29 mouse cellular contexts compared by ENCODE assay signal in the genomic region with DNA sequence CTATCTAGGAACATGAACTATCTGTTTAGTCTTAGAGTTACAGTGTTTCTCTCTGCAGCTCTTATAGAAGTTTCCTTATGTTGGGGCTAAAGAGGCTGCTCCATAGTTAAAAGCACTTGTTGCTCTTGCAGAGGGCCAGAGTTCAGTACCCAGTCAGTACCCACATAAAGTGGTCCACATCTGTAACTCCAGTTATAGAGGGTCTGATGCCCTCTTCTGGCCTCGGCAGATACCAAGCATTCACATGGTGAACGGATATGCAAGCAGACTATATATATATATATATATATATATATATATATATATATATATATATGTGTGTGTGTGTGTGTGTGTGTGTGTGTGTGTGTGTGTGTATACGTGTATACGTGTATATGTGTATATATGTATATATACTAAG. TPM values are rescaled to one million over a fixed set of nuclear protein-coding genes. Genes with fewer than 3 reads are reported as not detected.
DNase-seq lines count a peak whose midpoint lies in the region; ATAC-seq and TF ChIP-seq lines count a peak whose summit lies in the region.
"Had no signal": no experiment of that assay in that cellular context is flagged by ENCODE, and none has a peak within 500 bp of the region (broad histone marks: within the 10 kb centered on the region; RNA-seq: fewer than 3 reads in every experiment).

No protein-coding gene starts in this region.

- H3K4me2 ChIP-seq in kidney, postnatal 0 days (ENCODE audit: low read length): no peak overlapping the region
- no peak overlapping the region for H3K4me2 ChIP-seq in kidney, embryonic 15.5 days
- no peak overlapping the region for H3K4me2 ChIP-seq in hindbrain, embryonic 12.5 days (replicated peaks)
- H3K4me2 ChIP-seq in kidney, embryonic 14.5 days (replicated peaks; ENCODE audit: low read depth, low read length): no peak overlapping the region
- H3K4me2 ChIP-seq: hindbrain, embryonic 14.5 days; limb, embryonic 13.5 days; liver, embryonic 15.5 days; midbrain, embryonic 15.5 days; stomach, embryonic 15.5 days had no signal

- H3K9me3 ChIP-seq in kidney, postnatal 0 days (replicated peaks; ENCODE audit: low read length): no peaks in the 10 kb centered on the region
- no peaks in the 10 kb centered on the region for H3K9me3 ChIP-seq in kidney, embryonic 15.5 days (replicated peaks)
- H3K9me3 ChIP-seq in hindbrain, embryonic 12.5 days (replicated peaks): no peaks in the 10 kb centered on the region
- H3K9me3 ChIP-seq in kidney, embryonic 14.5 days (ENCODE audit: control insufficient read depth, low read length): no peaks in the 10 kb centered on the region
- H3K9me3 ChIP-seq: forebrain, embryonic 10.5 days; limb, embryonic 13.5 days; liver, embryonic 15.5 days; midbrain, embryonic 15.5 days; stomach, embryonic 15.5 days had no signal

- TF ChIP-seq CTCF in kidney, postnatal 0 days (IDR thresholded peaks at IDR 0.05; ENCODE audit: low read depth): peak; percentile 35; the same call in 1 of the 2 replicates

- no peaks in the 10 kb centered on the region for H3K36me3 ChIP-seq in kidney, postnatal 0 days (ENCODE audit: insufficient read depth, low read length)
- H3K36me3 ChIP-seq in kidney, embryonic 15.5 days: no peaks in the 10 kb centered on the region
- H3K36me3 ChIP-seq in splenic B cell, adult 2 months (ENCODE audit: control insufficient read depth, insufficient read depth, low read length, poor library complexity, severe bottlenecking): no peaks in the 10 kb centered on the region
- no peaks in the 10 kb centered on the region for H3K36me3 ChIP-seq in hindbrain, embryonic 12.5 days
- no peaks in the 10 kb centered on the region for H3K36me3 ChIP-seq in kidney, embryonic 14.5 days (ENCODE audit: control insufficient read depth, insufficient read depth, low read length)
- H3K36me3 ChIP-seq: forebrain, embryonic 10.5 days; limb, embryonic 13.5 days; liver, embryonic 15.5 days; midbrain, embryonic 15.5 days; stomach, embryonic 15.5 days had no signal

- no peak overlapping the region for H3K9ac ChIP-seq in kidney, postnatal 0 days (ENCODE audit: low read depth, low read length)
- no peak overlapping the region for H3K9ac ChIP-seq in kidney, embryonic 15.5 days
- H3K9ac ChIP-seq in hindbrain, embryonic 12.5 days: no peak overlapping the region
- no peak overlapping the region for H3K9ac ChIP-seq in kidney, embryonic 14.5 days (ENCODE audit: low read depth, low read length)
- H3K9ac ChIP-seq: hindbrain, embryonic 14.5 days; limb, embryonic 13.5 days; liver, embryonic 15.5 days; midbrain, embryonic 15.5 days; stomach, embryonic 15.5 days had no signal

- 68% methylated on average over 4 of the region's 4 CpGs for WGBS in kidney, postnatal 0 days
- 76% methylated on average over 4 of the region's 4 CpGs for WGBS in kidney, embryonic 15.5 days
- WGBS in hindbrain, embryonic 12.5 days: 66% methylated on average over 4 of the region's 4 CpGs
- 77% methylated on average over 4 of the region's 4 CpGs for WGBS in kidney, embryonic 14.5 days

- no peak for DNase-seq in kidney, postnatal 0 days (ENCODE audit: low spot score)
- DNase-seq in thymus, postnatal 25 days: peak; percentile 41
- no peak for DNase-seq in thymus, adult 18-20 months
- peak; percentile 32 for DNase-seq in splenic B cell, adult 2 months (ENCODE audit: low read depth, low spot score)
- DNase-seq: cerebellum, adult 11 months; cerebellum, adult 9-11 months; gastrocnemius, postnatal 36 days; kidney, adult 8-10 months; kidney, postnatal 36 days; lung, postnatal 4 days; right cerebral cortex, adult 18-20 months; right cerebral cortex, postnatal 4 days had no signal

- H3K4me3 ChIP-seq in kidney, postnatal 0 days (replicated peaks; ENCODE audit: low read depth, low read length): no peak overlapping the region
- no peak overlapping the region for H3K4me3 ChIP-seq in kidney, embryonic 15.5 days (replicated peaks)
- H3K4me3 ChIP-seq in hindbrain, embryonic 12.5 days: no peak overlapping the region
- no peak overlapping the region for H3K4me3 ChIP-seq in kidney, embryonic 14.5 days (ENCODE audit: low read length)
- H3K4me3 ChIP-seq: forebrain, embryonic 10.5 days; limb, embryonic 13.5 days; liver, embryonic 15.5 days; midbrain, embryonic 15.5 days; myocyte; stomach, embryonic 15.5 days had no signal

- H3K27ac ChIP-seq in kidney, postnatal 0 days: no peak overlapping the region
- H3K27ac ChIP-seq in kidney, embryonic 15.5 days: no peak overlapping the region
- no peak overlapping the region for H3K27ac ChIP-seq in hindbrain, embryonic 12.5 days
- H3K27ac ChIP-seq in kidney, embryonic 14.5 days (ENCODE audit: low read depth, low read length): no peak overlapping the region
- H3K27ac ChIP-seq: forebrain, embryonic 10.5 days; hindbrain, embryonic 14.5 days; limb, embryonic 13.5 days; liver, embryonic 15.5 days; midbrain, embryonic 15.5 days; stomach, embryonic 15.5 days had no signal

- H3K27me3 ChIP-seq in kidney, postnatal 0 days (ENCODE audit: insufficient read depth, low read length): no peaks in the 10 kb centered on the region
- no peaks in the 10 kb centered on the region for H3K27me3 ChIP-seq in kidney, embryonic 15.5 days
- no peaks in the 10 kb centered on the region for H3K27me3 ChIP-seq in splenic B cell, adult 2 months (ENCODE audit: control insufficient read depth, insufficient read depth, low read length, poor library complexity, severe bottlenecking)
- H3K27me3 ChIP-seq in hindbrain, embryonic 12.5 days: no peaks in the 10 kb centered on the region
- H3K27me3 ChIP-seq in kidney, embryonic 14.5 days (ENCODE audit: control insufficient read depth, insufficient read depth, low read length): no peaks in the 10 kb centered on the region
- H3K27me3 ChIP-seq: limb, embryonic 13.5 days; liver, embryonic 15.5 days; midbrain, embryonic 15.5 days; stomach, embryonic 15.5 days had no signal

- H3K4me1 ChIP-seq in kidney, postnatal 0 days (replicated peaks; ENCODE audit: insufficient read depth, low read length): no peaks in the 10 kb centered on the region
- peaks cover 6% of the 10 kb centered on the region; the same call in 1 of the 2 replicates for H3K4me1 ChIP-seq in kidney, embryonic 15.5 days
- H3K4me1 ChIP-seq in hindbrain, embryonic 12.5 days: no peaks in the 10 kb centered on the region
- peaks cover 3% of the 10 kb centered on the region; the same call in 1 of the 2 replicates for H3K4me1 ChIP-seq in kidney, embryonic 14.5 days (ENCODE audit: control insufficient read depth, insufficient read depth, low read length)
- H3K4me1 ChIP-seq: forebrain, embryonic 10.5 days; limb, embryonic 13.5 days; midbrain, embryonic 15.5 days; stomach, embryonic 15.5 days had no signal

- ATAC-seq in kidney, postnatal 0 days (replicated peaks; ENCODE audit: low FRiP score, low read depth): no peak
- no peak for ATAC-seq in kidney, embryonic 15.5 days (replicated peaks; ENCODE audit: low FRiP score)
- ATAC-seq in hindbrain, embryonic 12.5 days (ENCODE audit: low FRiP score): no peak
- ATAC-seq in kidney, embryonic 14.5 days (ENCODE audit: low FRiP score, low TSS enrichment): no peak
- ATAC-seq: forebrain, embryonic 16.5 days; inflammation-experienced regulatory T-cells, adult 6 months; midbrain, embryonic 15.5 days had no signal

RNA-seq across cellular contexts. Expression of gene Ctsd, which starts 20.1 kb away (rescaled TPM):
- polyA plus RNA-seq in kidney, postnatal 0 days (2015; fragmentation: Nextera tagmentation; extraction: Ambion mirVana): 575 and 586 TPM in 2 replicates
- 294 and 312 TPM in 2 replicates for polyA plus RNA-seq in kidney, embryonic 15.5 days (2015; fragmentation: Nextera tagmentation; extraction: Ambion mirVana)
- polyA plus RNA-seq in hindbrain, embryonic 12.5 days (2016; fragmentation: Nextera tagmentation; extraction: Ambion mirVana): 213 and 215 TPM in 2 replicates
- polyA plus RNA-seq in kidney, embryonic 14.5 days (2014; fragmentation: Nextera tagmentation; extraction: Ambion mirVana): 223 and 260 TPM in 2 replicates

RNA-seq across cellular contexts. Expression of gene Gm49369, which starts 25.5 kb away (rescaled TPM):
- polyA plus RNA-seq in kidney, postnatal 0 days (2015; fragmentation: Nextera tagmentation; extraction: Ambion mirVana): not detected in 2 replicates
- polyA plus RNA-seq in kidney, embryonic 15.5 days (2015; fragmentation: Nextera tagmentation; extraction: Ambion mirVana): 1.2 and 2.5 TPM in 2 replicates
- not detected in 2 replicates for polyA plus RNA-seq in hindbrain, embryonic 12.5 days (2016; fragmentation: Nextera tagmentation; extraction: Ambion mirVana)
- polyA plus RNA-seq in kidney, embryonic 14.5 days (2014; fragmentation: Nextera tagmentation; extraction: Ambion mirVana): not detected in 2 replicates
- polyA plus RNA-seq: C2C12; embryonic facial prominence, embryonic 11.5 days; forebrain, embryonic 10.5 days; forebrain, embryonic 16.5 days; heart, embryonic 14.5 days; hindbrain, embryonic 14.5 days; limb, embryonic 13.5 days had no signal

RNA-seq across cellular contexts. Expression of gene Syt8, which starts 26.7 kb away (rescaled TPM):
- polyA plus RNA-seq in kidney, postnatal 0 days (2015; fragmentation: Nextera tagmentation; extraction: Ambion mirVana): 2.5 and 4.8 TPM in 2 replicates
- 0.62 and 1.3 TPM in 2 replicates for polyA plus RNA-seq in kidney, embryonic 15.5 days (2015; fragmentation: Nextera tagmentation; extraction: Ambion mirVana)
- polyA plus RNA-seq in hindbrain, embryonic 12.5 days (2016; fragmentation: Nextera tagmentation; extraction: Ambion mirVana): 0.30 TPM in 1 of 2 replicates, not detected in the other
- polyA plus RNA-seq in kidney, embryonic 14.5 days (2014; fragmentation: Nextera tagmentation; extraction: Ambion mirVana): not detected in 2 replicates
- polyA plus RNA-seq: cortical plate, adult 2 months; embryonic facial prominence, embryonic 11.5 days; forebrain, embryonic 10.5 days; forebrain, embryonic 16.5 days; heart, embryonic 14.5 days; hindbrain, embryonic 14.5 days; inflammation-experienced regulatory T-cells, adult 6 months; midbrain, embryonic 15.5 days; neural tube, embryonic 14.5 days had no signal

RNA-seq across cellular contexts. Expression of gene Tnni2, which starts 33.7 kb away (rescaled TPM):
- 2.2 and 3.0 TPM in 2 replicates for polyA plus RNA-seq in kidney, postnatal 0 days (2015; fragmentation: Nextera tagmentation; extraction: Ambion mirVana)
- polyA plus RNA-seq in kidney, embryonic 15.5 days (2015; fragmentation: Nextera tagmentation; extraction: Ambion mirVana): 19.0 and 45.8 TPM in 2 replicates
- polyA plus RNA-seq in hindbrain, embryonic 12.5 days (2016; fragmentation: Nextera tagmentation; extraction: Ambion mirVana): 1.9 and 3.6 TPM in 2 replicates
- 3.1 and 3.7 TPM in 2 replicates for polyA plus RNA-seq in kidney, embryonic 14.5 days (2014; fragmentation: Nextera tagmentation; extraction: Ambion mirVana)
- polyA plus RNA-seq: forebrain, embryonic 16.5 days; inflammation-experienced regulatory T-cells, adult 6 months had no signal

RNA-seq across cellular contexts. Expression of gene Ifitm10, which starts 34.4 kb away (rescaled TPM):
- polyA plus RNA-seq in kidney, postnatal 0 days (2015; fragmentation: Nextera tagmentation; extraction: Ambion mirVana): 3.6 and 3.9 TPM in 2 replicates
- polyA plus RNA-seq in kidney, embryonic 15.5 days (2015; fragmentation: Nextera tagmentation; extraction: Ambion mirVana): 1.8 and 2.3 TPM in 2 replicates
- polyA plus RNA-seq in hindbrain, embryonic 12.5 days (2016; fragmentation: Nextera tagmentation; extraction: Ambion mirVana): 0.82 and 1.3 TPM in 2 replicates
- 1.4 and 1.7 TPM in 2 replicates for polyA plus RNA-seq in kidney, embryonic 14.5 days (2014; fragmentation: Nextera tagmentation; extraction: Ambion mirVana)

Comparison
In these comparisons a context has a peak if more than half of its experiments do, and no peak if none do; other contexts are left out.
1. DNase-seq: peak in thymus, postnatal 25 days (single experiment) and splenic B cell, adult 2 months (single experiment); none in kidney, postnatal 0 days (single experiment) and thymus, adult 18-20 months (0 of 2).